Mouse (Mus musculus): Measurements from ENCODE around the gene Tshz3. TPM values are rescaled to one million over a fixed set of nuclear protein-coding genes. Genes with fewer than 3 reads are reported as not detected.

Gene Tshz3
- 2.4 and 4.4 TPM in 2 replicates for total RNA-seq (2017)

- ATAC-seq (replicated peaks in 1 of 2; ENCODE audit: insufficient read depth in 1 of 2, low FRiP score in 2 of 2, low TSS enrichment in 1 of 2, low read depth in 1 of 2, poor library complexity in 2 of 2, severe bottlenecking in 2 of 2), result peak; percentile 39 to 41; a peak in 2 of 4 replicates
These were observed at the start of gene Tshz3 for GRCm38 (mm10) chr7:36697856-36698588. Tshz3 (plus strand) TSS chr7:36698118.

- ATAC-seq (replicated peaks in 1 of 2; ENCODE audit: insufficient read depth in 1 of 2, low FRiP score in 2 of 2, low TSS enrichment in 1 of 2, low read depth in 1 of 2, poor library complexity in 2 of 2, severe bottlenecking in 2 of 2), result no peak
These were observed 42.0 kb upstream of the Tshz3 start for GRCm38 (mm10) chr7:36655931-36656330.

- ATAC-seq (replicated peaks in 1 of 2; ENCODE audit: insufficient read depth in 1 of 2, low FRiP score in 2 of 2, low TSS enrichment in 1 of 2, low read depth in 1 of 2, poor library complexity in 2 of 2, severe bottlenecking in 2 of 2), result no peak
These were observed 41.5 kb upstream of the Tshz3 start for GRCm38 (mm10) chr7:36656401-36656800.

GRCm38 (mm10) chr7:36658331-36658730 is 39.6 kb upstream of the Tshz3 start:
- no peak for ATAC-seq (replicated peaks in 1 of 2; ENCODE audit: insufficient read depth in 1 of 2, low FRiP score in 2 of 2, low TSS enrichment in 1 of 2, low read depth in 1 of 2, poor library complexity in 2 of 2, severe bottlenecking in 2 of 2)

- ATAC-seq (replicated peaks in 1 of 2; ENCODE audit: insufficient read depth in 1 of 2, low FRiP score in 2 of 2, low TSS enrichment in 1 of 2, low read depth in 1 of 2, poor library complexity in 2 of 2, severe bottlenecking in 2 of 2), result no peak
These were observed 38.7 kb upstream of the Tshz3 start for GRCm38 (mm10) chr7:36659265-36659664.

GRCm38 (mm10) chr7:36660654-36661053 is 37.3 kb upstream of the Tshz3 start:
- ATAC-seq (replicated peaks in 1 of 2; ENCODE audit: insufficient read depth in 1 of 2, low FRiP score in 2 of 2, low TSS enrichment in 1 of 2, low read depth in 1 of 2, poor library complexity in 2 of 2, severe bottlenecking in 2 of 2), result no peak

- no peak for ATAC-seq (replicated peaks in 1 of 2; ENCODE audit: insufficient read depth in 1 of 2, low FRiP score in 2 of 2, low TSS enrichment in 1 of 2, low read depth in 1 of 2, poor library complexity in 2 of 2, severe bottlenecking in 2 of 2)
These were observed 34.5 kb upstream of the Tshz3 start for GRCm38 (mm10) chr7:36663431-36663830.

GRCm38 (mm10) chr7:36667767-36668166 is 30.2 kb upstream of the Tshz3 start:
- no peak for ATAC-seq (replicated peaks in 1 of 2; ENCODE audit: insufficient read depth in 1 of 2, low FRiP score in 2 of 2, low TSS enrichment in 1 of 2, low read depth in 1 of 2, poor library complexity in 2 of 2, severe bottlenecking in 2 of 2)

- no peak for ATAC-seq (replicated peaks in 1 of 2; ENCODE audit: insufficient read depth in 1 of 2, low FRiP score in 2 of 2, low TSS enrichment in 1 of 2, low read depth in 1 of 2, poor library complexity in 2 of 2, severe bottlenecking in 2 of 2)
These were observed 19.9 kb upstream of the Tshz3 start for GRCm38 (mm10) chr7:36678031-36678430.

GRCm38 (mm10) chr7:36678510-36678909 is 19.4 kb upstream of the Tshz3 start:
- ATAC-seq (replicated peaks in 1 of 2; ENCODE audit: insufficient read depth in 1 of 2, low FRiP score in 2 of 2, low TSS enrichment in 1 of 2, low read depth in 1 of 2, poor library complexity in 2 of 2, severe bottlenecking in 2 of 2), result no peak

- no peak for ATAC-seq (replicated peaks in 1 of 2; ENCODE audit: insufficient read depth in 1 of 2, low FRiP score in 2 of 2, low TSS enrichment in 1 of 2, low read depth in 1 of 2, poor library complexity in 2 of 2, severe bottlenecking in 2 of 2)
These were observed 18.8 kb upstream of the Tshz3 start for GRCm38 (mm10) chr7:36679031-36679618.

GRCm38 (mm10) chr7:36679866-36680458 is 18.0 kb upstream of the Tshz3 start:
- ATAC-seq (replicated peaks in 1 of 2; ENCODE audit: insufficient read depth in 1 of 2, low FRiP score in 2 of 2, low TSS enrichment in 1 of 2, low read depth in 1 of 2, poor library complexity in 2 of 2, severe bottlenecking in 2 of 2), result peak; percentile 65 to 88; a peak in 3 of 4 replicates

- no peak for ATAC-seq (replicated peaks in 1 of 2; ENCODE audit: insufficient read depth in 1 of 2, low FRiP score in 2 of 2, low TSS enrichment in 1 of 2, low read depth in 1 of 2, poor library complexity in 2 of 2, severe bottlenecking in 2 of 2)
These were observed 10.4 kb upstream of the Tshz3 start for GRCm38 (mm10) chr7:36687508-36687907.

- no peak for ATAC-seq (replicated peaks in 1 of 2; ENCODE audit: insufficient read depth in 1 of 2, low FRiP score in 2 of 2, low TSS enrichment in 1 of 2, low read depth in 1 of 2, poor library complexity in 2 of 2, severe bottlenecking in 2 of 2)
These were observed 8.7 kb upstream of the Tshz3 start for GRCm38 (mm10) chr7:36689049-36689793.

- ATAC-seq (replicated peaks in 1 of 2; ENCODE audit: insufficient read depth in 1 of 2, low FRiP score in 2 of 2, low TSS enrichment in 1 of 2, low read depth in 1 of 2, poor library complexity in 2 of 2, severe bottlenecking in 2 of 2), result peak; percentile 32 to 50; a peak in 3 of 4 replicates
These were observed 7.4 kb upstream of the Tshz3 start for GRCm38 (mm10) chr7:36690551-36690950.

- no peak for ATAC-seq (replicated peaks in 1 of 2; ENCODE audit: insufficient read depth in 1 of 2, low FRiP score in 2 of 2, low TSS enrichment in 1 of 2, low read depth in 1 of 2, poor library complexity in 2 of 2, severe bottlenecking in 2 of 2)
These were observed 6.3 kb upstream of the Tshz3 start for GRCm38 (mm10) chr7:36691617-36692016.

- no peak for ATAC-seq (replicated peaks in 1 of 2; ENCODE audit: insufficient read depth in 1 of 2, low FRiP score in 2 of 2, low TSS enrichment in 1 of 2, low read depth in 1 of 2, poor library complexity in 2 of 2, severe bottlenecking in 2 of 2)
These were observed 5.5 kb upstream of the Tshz3 start for GRCm38 (mm10) chr7:36692381-36692780.

- ATAC-seq (replicated peaks in 1 of 2; ENCODE audit: insufficient read depth in 1 of 2, low FRiP score in 2 of 2, low TSS enrichment in 1 of 2, low read depth in 1 of 2, poor library complexity in 2 of 2, severe bottlenecking in 2 of 2), result no peak
These were observed 4.8 kb upstream of the Tshz3 start for GRCm38 (mm10) chr7:36693081-36693480.

Data from hematopoietic stem cell, adult 5-6 weeks (primary cell).